Mouse (Mus musculus) Patski (cell line): ENCODE data around the gene Tmx4. TPM values are rescaled to one million over a fixed set of nuclear protein-coding genes. Genes with fewer than 3 reads are reported as not detected.
"Not testable (repeated sequence)": the region's sequence is repeated elsewhere in the genome, so short reads cannot be mapped to it uniquely, and the experiment has no call there.

Source experiments
- ATAC-seq: fragments of 100-300 bp; one replicate; pipeline ENCODE4 v1.8.0; 2021
- CTCF ChIA-PET: fragments of 350-600 bp; sonication (Branson Sonifier 250); formaldehyde crosslinking; loops from one replicate; lab custom pipeline; 2022; ENCODE audit warnings: inconsistent platforms; lab: Charles Lee
- POLR2A ChIA-PET: fragments of 350-600 bp; sonication (Branson Sonifier 250); formaldehyde crosslinking; loops from one replicate; lab custom pipeline; 2022; ENCODE audit warnings: antibody characterized with exemption, inconsistent platforms; lab: Charles Lee
- DNase-seq: peaks from one replicate; pipeline ENCODE4 v3.0.0-alpha.2; 2011; ENCODE audit warnings: low read depth, low spot score
- H3K27me3 ChIP-seq: fragments of 371-371 bp; one replicate; pipeline ENCODE4 v1.5.1; 2021
- CTCF ChIP-seq: fragments of 100-300 bp; IDR thresholded peaks from one replicate; pipeline ENCODE4 v1.5.1; 2021
- in situ Hi-C: fragments of 300-500 bp; cut with MboI; formaldehyde crosslinking; loops from 3 replicates; pipeline ENCODE4 v1.11.1; 2018; ENCODE audit warnings: low pct_unique_long_range_greater_than_20kb, mixed read lengths
- polyA plus RNA-seq: library from polyadenylated mRNA; unstranded; gene quantifications from one replicate; pipeline ENCODE4 v1.2.3, GENCODE M21; 2021

The Tmx4 gene
- polyA plus RNA-seq, 1 experiment from 2014 or later: 40.0 TPM

DNA sequence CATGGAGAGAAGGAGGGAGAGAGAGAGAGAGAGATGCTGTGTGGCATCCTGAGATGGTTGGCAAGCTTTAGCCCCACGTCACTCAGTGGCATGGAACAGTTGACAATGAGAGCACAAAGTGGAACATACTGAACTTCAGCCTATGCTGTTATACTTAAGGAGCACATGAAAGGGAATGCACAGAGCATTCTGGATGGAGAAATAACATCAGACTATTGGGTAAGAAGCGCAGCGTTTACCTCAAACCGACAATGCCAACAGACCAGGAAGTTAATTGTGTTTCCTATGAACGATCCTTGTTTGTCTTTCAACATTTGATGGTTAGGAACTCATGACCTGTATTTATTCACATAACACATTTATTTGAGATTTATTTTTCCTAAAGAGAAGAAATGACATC, 8.8 kb upstream of the Tmx4 start:
- ChIA-PET CTCF (interaction anchor here (1.0 to 1.6 kb wide), 2 partner anchors 27 to 678 kb away, joined by 3 to 6 read pairs; no protein-coding TSS in a partner anchor), POLR2A (no interaction called here)
- ATAC-seq (no peak), DNase-seq (no peak)
- no peak for TF ChIP-seq CTCF
- peaks cover 31% of the 10 kb centered on the region for H3K27me3 ChIP-seq
- in situ Hi-C loops: no loop called here

DNA sequence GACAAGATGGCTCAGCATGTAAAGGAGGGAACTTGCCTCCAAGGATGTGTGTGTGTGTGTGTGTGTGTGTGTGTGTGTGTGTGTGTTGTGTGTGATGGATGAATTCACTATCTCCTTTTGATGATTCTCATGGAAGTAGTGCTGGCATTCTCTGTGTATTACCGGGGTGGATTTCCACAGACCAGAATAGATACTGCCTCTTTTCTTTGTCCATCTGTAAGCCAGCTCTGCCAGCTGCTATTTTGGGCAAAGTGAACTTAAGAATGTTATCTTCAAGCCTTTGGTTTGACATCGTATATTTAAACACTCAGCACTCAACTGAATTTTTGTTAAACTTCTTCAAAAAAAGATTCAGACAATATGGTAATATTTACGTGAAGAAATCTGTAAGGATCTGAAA, 5.1 kb upstream of the Tmx4 start:
- in situ Hi-C loops: no loop called here
- no peak for TF ChIP-seq CTCF
- CTCF ChIA-PET: no interaction called here
- no peak for ATAC-seq
- POLR2A ChIA-PET: no interaction called here
- no peak for DNase-seq
- H3K27me3 ChIP-seq: peaks cover 32% of the 10 kb centered on the region

DNA sequence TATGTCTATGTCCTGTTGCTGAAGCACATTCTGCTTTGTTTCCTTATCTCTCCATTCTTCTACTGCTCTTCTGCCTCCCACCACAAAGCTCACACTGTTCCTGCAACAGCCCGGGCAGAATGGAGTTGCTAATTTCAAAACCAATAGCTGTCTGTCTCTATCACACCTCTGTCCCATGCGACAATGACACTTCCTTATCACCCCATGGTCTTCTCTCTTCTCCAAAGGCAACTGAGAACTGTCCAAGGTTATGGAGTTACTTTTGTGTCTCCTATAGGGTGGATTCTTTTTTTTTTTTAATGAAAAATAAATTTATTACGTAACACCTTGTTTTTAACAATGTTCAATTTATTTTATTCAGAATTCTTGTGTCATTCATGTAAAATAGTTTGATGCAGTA, 1.8 kb upstream of the Tmx4 start:
- DNase-seq (no peak), ATAC-seq (no peak)
- no peak for TF ChIP-seq CTCF
- in situ Hi-C loops: no loop called here
- ChIA-PET CTCF (interaction anchor here (0.8 to 1.8 kb wide), 3 partner anchors 30 to 683 kb away, joined by 3 to 6 read pairs (median 5); no protein-coding TSS in a partner anchor), POLR2A (no interaction called here)
- H3K27me3 ChIP-seq: peaks cover 22% of the 10 kb centered on the region

DNA sequence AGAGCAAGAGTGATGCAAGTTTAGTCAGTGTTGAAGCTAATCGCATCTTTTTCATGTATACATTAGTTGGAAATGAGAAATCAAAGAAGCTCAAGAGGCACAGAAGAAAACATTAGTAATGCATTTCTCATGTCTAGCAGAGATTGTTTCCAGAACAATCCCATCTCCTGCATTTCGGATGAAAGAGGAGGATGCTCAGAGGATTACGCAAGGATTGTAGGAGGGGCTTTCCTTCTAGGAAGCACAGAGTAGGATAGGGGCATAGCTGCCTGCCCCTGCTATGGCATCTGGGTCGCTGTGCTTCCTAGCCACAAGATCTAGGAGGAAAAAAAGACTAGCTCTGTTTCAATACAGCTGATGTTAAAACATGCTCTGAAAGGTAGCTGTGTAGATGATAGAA, 1.2 kb upstream of the Tmx4 start:
- peaks cover 21% of the 10 kb centered on the region for H3K27me3 ChIP-seq
- CTCF ChIA-PET: interaction anchor here (0.8 to 1.8 kb wide), 4 partner anchors 28 to 684 kb away, joined by 3 to 6 read pairs (median 4); no protein-coding TSS in a partner anchor
- in situ Hi-C loops: no loop called here
- no peak for TF ChIP-seq CTCF
- POLR2A ChIA-PET: no interaction called here
- ATAC-seq (no peak), DNase-seq (no peak)

DNA sequence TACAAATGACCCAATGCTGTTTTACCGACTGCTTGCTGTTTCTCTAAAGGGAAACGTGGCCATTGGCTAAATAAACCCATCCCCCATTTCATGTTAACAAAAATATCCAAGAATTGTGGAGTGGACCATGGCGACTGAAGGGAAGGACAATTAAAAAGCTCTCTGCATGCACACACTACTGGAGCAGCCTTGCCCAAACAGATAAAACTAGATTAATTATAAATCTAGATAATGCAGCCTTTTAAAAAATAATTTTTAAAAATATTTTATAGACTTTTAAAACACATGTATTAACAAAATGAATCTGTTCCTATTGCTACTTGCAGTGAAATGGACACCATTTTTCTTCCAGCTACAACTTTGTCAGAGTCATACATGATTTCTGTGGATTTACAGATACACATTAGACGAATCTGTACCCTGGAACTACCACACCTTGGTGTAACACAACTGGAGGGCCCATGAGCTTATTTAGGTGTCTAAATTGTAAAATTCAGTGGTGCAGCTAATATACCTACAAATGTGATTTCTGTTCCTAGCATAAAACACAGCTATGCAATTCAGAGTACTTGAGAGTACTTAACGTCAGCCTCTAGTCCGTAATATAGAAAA, 462 bp upstream of the Tmx4 start:
- H3K27me3 ChIP-seq: peaks cover 13% of the 10 kb centered on the region
- CTCF ChIA-PET: interaction anchor here (1.2 to 1.8 kb wide), 2 partner anchors 29 to 94 kb away, joined by 3 to 6 read pairs; no protein-coding TSS in a partner anchor
- TF ChIP-seq CTCF: no peak
- DNase-seq (no peak), ATAC-seq (no peak)
- POLR2A ChIA-PET: no interaction called here
- in situ Hi-C loops: no loop called here

DNA sequence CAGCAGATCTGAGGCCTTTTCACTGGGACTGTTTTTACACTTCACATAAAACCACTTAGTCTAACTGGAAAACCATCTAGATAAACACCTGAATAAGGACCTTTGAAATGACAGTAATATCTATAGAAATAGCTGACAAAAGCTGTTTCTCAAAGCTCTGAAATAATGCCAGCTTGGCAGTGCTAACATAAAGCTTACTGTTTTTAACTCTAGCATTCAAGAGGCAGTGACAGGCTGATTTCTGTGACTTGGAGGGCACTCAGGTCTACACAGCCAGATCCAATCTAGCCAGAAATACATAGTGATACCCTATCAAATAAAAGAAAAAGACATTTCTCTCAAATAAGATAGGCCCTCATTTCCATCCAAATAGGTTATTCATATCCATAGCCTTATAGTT, 1.6 kb downstream of the Tmx4 start:
- ChIA-PET POLR2A (interaction anchor here (0.6 to 0.7 kb wide), 2 partner anchors 17 to 457 kb away, joined by 3 read pairs; no protein-coding TSS in a partner anchor), CTCF (interaction anchor here (0.8 to 2.0 kb wide), 4 partner anchors 11 to 37 kb away, joined by 3 to 4 read pairs (median 4); no protein-coding TSS in a partner anchor)
- DNase-seq (no peak), ATAC-seq (no peak)
- peaks cover 3% of the 10 kb centered on the region for H3K27me3 ChIP-seq
- no peak for TF ChIP-seq CTCF
- in situ Hi-C loops: no loop called here

DNA sequence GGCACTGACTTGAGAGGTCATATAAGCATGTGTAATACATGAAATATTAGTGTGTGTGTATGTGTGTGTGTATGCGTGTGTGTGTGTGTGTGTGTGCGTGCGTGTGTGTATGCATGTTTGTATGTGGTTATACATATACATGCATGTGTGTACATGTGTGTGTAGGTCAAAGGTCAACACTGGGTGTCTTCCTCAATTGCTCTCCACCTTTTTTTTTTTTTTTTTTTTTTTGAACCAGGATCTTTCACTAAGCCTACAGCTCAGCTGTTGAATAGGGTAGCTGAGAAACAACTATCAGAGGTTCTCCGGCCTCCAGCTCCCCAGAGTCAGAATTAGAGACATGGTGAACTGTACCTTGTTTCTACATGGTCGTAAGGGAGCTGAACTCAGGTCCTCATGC, 2.6 kb downstream of the Tmx4 start:
- ChIA-PET POLR2A (no interaction called here), CTCF (interaction anchor here (1.2 to 2.0 kb wide), 3 partner anchors 10 to 13 kb away, joined by 3 to 4 read pairs (median 4); no protein-coding TSS in a partner anchor)
- no peaks in the 10 kb centered on the region for H3K27me3 ChIP-seq
- in situ Hi-C loops: no loop called here
- no peak for TF ChIP-seq CTCF
- DNase-seq (no peak), ATAC-seq (no peak)

DNA sequence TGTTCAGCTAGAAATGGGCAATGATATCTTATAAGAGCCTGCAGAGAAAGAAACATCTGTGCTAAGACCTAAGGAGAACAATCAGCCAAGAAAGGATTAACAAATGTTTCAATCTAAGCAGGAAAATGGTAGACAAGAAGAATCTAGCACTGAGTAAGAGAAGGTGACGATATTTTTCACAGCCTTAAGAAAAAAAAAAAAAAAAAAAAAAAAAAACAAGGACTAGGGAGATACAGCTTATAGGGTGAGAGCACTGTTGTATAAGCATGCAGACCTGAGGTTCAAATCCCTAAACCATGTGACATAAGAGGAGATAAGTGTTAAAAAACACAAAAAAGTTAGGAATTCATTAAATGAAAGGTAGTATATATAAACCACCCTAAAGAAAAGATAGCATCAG, 3.5 kb downstream of the Tmx4 start:
- DNase-seq: no peak
- POLR2A ChIA-PET: no interaction called here
- CTCF ChIA-PET: interaction anchor here (1.5 to 2.0 kb wide), 3 partner anchors 10 to 17 kb away, joined by 3 to 6 read pairs (median 4); no protein-coding TSS in a partner anchor
- no peaks in the 10 kb centered on the region for H3K27me3 ChIP-seq
- in situ Hi-C loops: no loop called here
- ATAC-seq: no peak
- TF ChIP-seq CTCF: no peak

DNA sequence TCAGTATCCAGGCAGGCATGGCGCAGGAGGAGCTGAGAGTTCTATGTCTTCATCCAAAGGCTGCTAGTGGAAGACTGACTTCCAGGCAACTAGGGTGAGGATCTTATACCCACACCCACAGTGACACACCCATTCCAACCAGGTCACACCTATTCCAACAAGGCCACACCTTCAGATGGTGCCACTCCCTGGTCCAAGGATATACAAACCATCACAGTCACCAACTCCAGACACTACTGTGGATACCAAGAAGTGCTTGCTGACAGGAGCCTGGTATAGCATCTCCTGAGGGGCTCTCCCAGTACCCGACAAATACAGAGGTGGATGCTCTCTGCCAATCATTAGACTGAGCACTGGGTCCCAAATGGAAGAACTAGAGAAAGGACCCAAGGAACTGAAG, 15.4 kb downstream of the Tmx4 start:
- ATAC-seq, H3K27me3 ChIP-seq, in situ Hi-C loops, POLR2A ChIA-PET, DNase-seq: not testable (repeated sequence)
- CTCF ChIA-PET: interaction anchor here (2.1 kb wide), 1 partner anchor 13 kb away, joined by 4 read pairs; no protein-coding TSS in a partner anchor

DNA sequence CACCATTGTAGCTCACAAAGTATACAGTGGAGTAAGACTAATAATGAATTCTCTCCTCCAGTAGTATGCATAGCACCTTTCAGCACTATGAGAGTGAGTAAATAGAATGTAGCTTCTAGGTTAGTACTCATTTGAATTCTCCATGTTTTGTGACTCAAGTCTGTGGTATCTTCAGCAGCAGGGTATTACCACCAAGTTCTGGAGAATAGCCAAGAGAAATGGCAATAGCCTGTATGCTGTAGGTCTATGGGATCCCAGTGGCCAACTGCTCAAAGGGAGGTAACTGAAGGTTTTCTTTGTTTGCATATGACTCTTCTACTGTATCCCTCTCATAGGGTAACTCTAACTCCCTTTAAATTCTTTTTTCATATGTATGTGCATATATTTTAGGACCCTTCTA, 39.0 kb downstream of the Tmx4 start:
- ChIA-PET POLR2A (no interaction called here), CTCF (interaction anchor here (1.0 kb wide), 1 partner anchor 38 kb away, joined by 3 read pairs; no protein-coding TSS in a partner anchor)
- H3K27me3 ChIP-seq: no peaks in the 10 kb centered on the region
- DNase-seq (no peak), ATAC-seq (peak; percentile 90)
- in situ Hi-C loops: loop anchor here (5.0 kb wide), 1 partner anchor 32 kb away; no protein-coding TSS in a partner anchor
- TF ChIP-seq CTCF: no peak

DNA sequence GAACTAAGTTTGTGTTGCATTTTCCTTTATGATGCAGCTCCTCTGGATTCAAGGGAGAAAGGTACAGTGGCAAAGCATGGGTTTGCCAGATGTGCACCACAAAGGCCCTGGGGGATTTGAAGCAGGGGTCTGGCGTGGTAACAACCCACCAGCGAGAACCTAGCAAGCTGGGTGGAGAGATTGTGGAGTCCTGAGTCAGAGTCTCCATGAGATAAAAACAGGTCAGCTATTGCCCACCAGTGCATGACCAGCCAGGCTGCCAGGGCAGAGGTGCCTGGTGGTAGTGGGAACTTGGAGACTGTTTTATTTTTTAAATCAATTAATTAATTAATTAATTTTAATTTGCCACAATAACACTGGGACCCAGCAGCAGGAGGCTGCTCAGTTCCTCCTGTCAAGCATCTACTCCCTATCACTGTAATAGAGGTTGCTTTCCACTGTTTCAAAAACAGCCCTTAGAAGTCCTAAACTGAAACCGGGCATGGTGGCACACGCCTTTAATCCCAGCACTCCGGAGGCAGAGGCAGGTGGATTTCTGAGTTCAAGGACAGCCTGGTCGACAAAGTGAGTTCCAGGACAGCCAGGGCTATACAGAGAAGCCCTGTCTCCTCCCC, 52.8 kb downstream of the Tmx4 start:
- H3K27me3 ChIP-seq: no peaks in the 10 kb centered on the region
- DNase-seq (no peak), ATAC-seq (no peak)
- CTCF ChIA-PET: no interaction called here
- POLR2A ChIA-PET: no interaction called here
- in situ Hi-C loops: no loop called here
- no peak for TF ChIP-seq CTCF
